Mouse (Mus musculus): ENCODE measurements around the gene Rgs3.

- TF ChIP-seq CTCF (IDR thresholded peaks at IDR 0.05; ENCODE audit: low read depth, low read length): no peak
- TF ChIP-seq POLR2A (IDR thresholded peaks at IDR 0.05; ENCODE audit: borderline replicate concordance, low read depth, low read length): peak; percentile 89; the same call in 1 of the 2 replicates
Observed at GRCm38 (mm10) chr4:62699191-62699812, 139.7 kb downstream of the Rgs3 start.
